Mouse (Mus musculus) limb, embryonic 15.5 days (tissue): Measurements from ENCODE around the gene Dnal1. TPM values are rescaled to one million over a fixed set of nuclear protein-coding genes. Genes with fewer than 3 reads are reported as not detected.

ENCODE experiments used
- ATAC-seq: fragments of 200-750 bp; cut with Nextera tagmentation; 2 replicates; pipeline ENCODE4 v1.8.0; 2017; ENCODE audit warnings: low read depth, moderate TSS enrichment; ENCODE audit not compliant: insufficient number of reproducible peaks, low FRiP score, low TSS enrichment
- H3K27ac ChIP-seq: fragments of 300-500 bp; sonication (generic); 2 replicates; pipeline ENCODE4 v1.5.1; 2015; ENCODE audit warnings: moderate library complexity, mild to moderate bottlenecking, inconsistent platforms
- H3K27me3 ChIP-seq: fragments of 300-500 bp; sonication (generic); 2 replicates; pipeline ENCODE4 v1.6.1; 2015; ENCODE audit warnings: inconsistent platforms
- H3K36me3 ChIP-seq: fragments of 300-500 bp; sonication (generic); 2 replicates; pipeline ENCODE4 v1.6.1; 2015; ENCODE audit warnings: inconsistent platforms
- H3K4me1 ChIP-seq: fragments of 300-500 bp; sonication (generic); 2 replicates; pipeline ENCODE4 v1.6.1; 2015; ENCODE audit warnings: inconsistent platforms
- H3K4me2 ChIP-seq: fragments of 300-500 bp; sonication (generic); 2 replicates; pipeline ENCODE4 v1.6.1; 2015; ENCODE audit warnings: mild to moderate bottlenecking, inconsistent platforms
- H3K4me3 ChIP-seq: fragments of 300-500 bp; sonication (generic); 2 replicates; pipeline ENCODE4 v1.5.1; 2015; ENCODE audit warnings: mild to moderate bottlenecking, inconsistent platforms
- H3K9ac ChIP-seq: fragments of 300-500 bp; sonication (generic); 2 replicates; pipeline ENCODE4 v1.6.1; 2015; ENCODE audit warnings: inconsistent platforms
- H3K9me3 ChIP-seq: fragments of 300-500 bp; sonication (generic); 2 replicates; pipeline ENCODE4 v1.6.1; 2016; ENCODE audit warnings: inconsistent platforms
- WGBS: fragments of 180-500 bp; shearing (Covaris S2); methylation state at CpG from one replicate; pipeline ENCODE4 v1.1.7; 2015; 5-methylcytosine and 5-hydroxymethylcytosine counted together
- polyA plus RNA-seq: library from polyadenylated mRNA; unstranded; fragments of >200 nt; fragmentation: Nextera tagmentation; extraction: Ambion mirVana; gene quantifications from 2 replicates; pipeline ENCODE4 v1.2.1, GENCODE M21; 2015

Gene Dnal1
- polyA plus RNA-seq, 1 experiment from 2014 or later = 5.9 TPM

- peaks cover 60% of the 10 kb centered on the region for H3K36me3 ChIP-seq
- H3K4me2 ChIP-seq = no peak overlapping the region
- no peak overlapping the region for H3K9ac ChIP-seq
- ATAC-seq = no peak
- WGBS = 54% methylated on average over 32 of the region's 32 CpGs
- no peaks in the 10 kb centered on the region for H3K27me3 ChIP-seq
- H3K4me1 ChIP-seq = peaks cover 21% of the 10 kb centered on the region
- no peaks in the 10 kb centered on the region for H3K9me3 ChIP-seq
- no peak overlapping the region for H3K27ac ChIP-seq
- no peak overlapping the region for H3K4me3 ChIP-seq
Observed at GRCm38 (mm10) chr12:84152352-84153190, 38.4 kb downstream of the Dnal1 start.

GRCm38 (mm10) chr12:84153414-84153813 lies 39.2 kb downstream of the Dnal1 start:
- Histone ChIP-seq H3K27ac (no peak overlapping the region), H3K4me3 (no peak overlapping the region), H3K4me2 (no peak overlapping the region), H3K27me3 (no peaks in the 10 kb centered on the region), H3K9ac (no peak overlapping the region), H3K9me3 (no peaks in the 10 kb centered on the region), H3K4me1 (peaks cover 16% of the 10 kb centered on the region), H3K36me3 (peaks cover 69% of the 10 kb centered on the region)
- ATAC-seq = no peak
- 71% methylated on average over 6 of the region's 6 CpGs for WGBS

DNA sequence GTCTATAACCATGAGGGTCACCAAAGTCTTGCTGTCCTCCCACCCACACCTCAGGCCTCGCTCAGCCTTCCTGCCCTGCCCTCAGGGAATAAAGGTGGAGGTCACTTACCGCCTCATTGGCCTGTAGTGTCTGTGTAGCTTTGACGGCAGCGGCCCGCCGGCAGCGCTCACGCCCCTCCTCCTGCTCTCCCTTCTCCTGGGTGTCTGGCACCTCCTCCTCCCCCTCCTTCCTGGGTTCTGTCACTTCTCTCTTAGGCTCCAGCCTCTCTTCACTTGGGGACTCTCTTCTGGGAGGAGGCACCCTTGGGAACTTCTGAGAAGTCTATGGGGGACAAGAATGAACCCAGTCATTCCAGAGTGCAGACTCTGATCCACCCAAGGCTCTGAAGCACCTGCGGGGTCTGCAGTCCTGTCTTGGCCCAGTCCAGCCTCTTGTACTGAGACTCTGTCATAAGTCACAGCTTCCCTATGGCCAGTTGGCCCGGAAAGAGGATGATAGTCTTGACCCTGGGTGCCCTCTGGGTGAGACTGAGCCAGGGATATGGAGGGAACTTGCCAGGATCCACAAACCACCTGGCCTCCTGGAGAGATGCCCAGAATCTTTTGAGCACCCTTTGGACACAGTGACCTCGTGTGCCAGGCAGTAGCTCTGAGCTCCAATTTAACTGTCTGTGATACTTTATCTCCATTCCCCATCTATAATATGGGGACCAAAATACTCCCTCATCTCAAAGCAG lies 40.8 kb downstream of the Dnal1 start:
- no peak overlapping the region for H3K9ac ChIP-seq
- no peaks in the 10 kb centered on the region for H3K27me3 ChIP-seq
- ATAC-seq = no peak
- no peaks in the 10 kb centered on the region for H3K9me3 ChIP-seq
- H3K4me3 ChIP-seq = no peak overlapping the region
- peaks cover 13% of the 10 kb centered on the region for H3K4me1 ChIP-seq
- no peak overlapping the region for H3K4me2 ChIP-seq
- H3K36me3 ChIP-seq = peaks cover 81% of the 10 kb centered on the region
- no peak overlapping the region for H3K27ac ChIP-seq
- 59% methylated on average over 11 of the region's 11 CpGs for WGBS

DNA sequence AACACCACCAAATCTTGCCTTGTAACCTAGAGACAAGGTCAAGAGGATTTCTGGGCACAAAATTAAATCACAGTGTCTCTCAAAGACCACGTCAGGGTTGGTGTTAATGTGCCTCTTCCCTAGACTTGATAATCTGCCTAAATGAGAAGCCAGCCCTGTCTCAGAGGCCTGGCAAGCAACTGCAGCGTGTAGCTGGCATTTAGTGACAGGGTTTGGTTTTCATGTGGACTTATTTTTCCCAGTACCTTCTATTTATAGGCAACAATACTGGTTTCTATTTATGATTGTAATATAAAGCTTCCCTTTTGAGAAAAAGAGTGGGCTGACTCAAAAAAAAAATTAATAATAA lies 41.3 kb downstream of the Dnal1 start:
- H3K27me3 ChIP-seq = no peaks in the 10 kb centered on the region
- no peak overlapping the region for H3K4me3 ChIP-seq
- no peaks in the 10 kb centered on the region for H3K9me3 ChIP-seq
- H3K4me2 ChIP-seq = no peak overlapping the region
- ATAC-seq = no peak
- no peak overlapping the region for H3K27ac ChIP-seq
- peaks cover 87% of the 10 kb centered on the region for H3K36me3 ChIP-seq
- H3K9ac ChIP-seq = no peak overlapping the region
- H3K4me1 ChIP-seq = peaks cover 11% of the 10 kb centered on the region
- WGBS = 66% methylated on average over 2 of the region's 2 CpGs

DNA sequence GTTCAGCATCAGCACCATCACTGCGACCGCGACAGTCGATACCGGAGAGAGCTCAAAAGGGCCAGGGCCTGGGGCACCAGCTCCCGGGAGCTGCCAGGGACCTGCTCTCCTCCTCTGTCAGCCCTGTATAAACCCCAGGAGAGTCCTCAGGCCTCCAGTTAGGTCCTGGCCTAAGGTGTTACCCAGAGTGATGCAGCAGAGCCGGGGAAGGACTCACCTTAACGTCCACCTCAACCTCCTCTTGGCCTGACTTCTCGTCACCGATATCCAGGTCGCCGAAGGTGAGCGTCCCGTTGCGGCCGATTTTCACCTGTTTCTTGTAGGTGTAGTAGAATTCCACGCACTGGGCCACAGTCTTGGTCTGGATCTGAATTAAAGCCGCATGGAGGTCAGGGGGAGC lies 42.0 kb downstream of the Dnal1 start:
- Histone ChIP-seq H3K4me3 (no peak overlapping the region), H3K36me3 (peaks cover 89% of the 10 kb centered on the region), H3K27ac (no peak overlapping the region), H3K4me1 (peaks cover 8% of the 10 kb centered on the region), H3K9me3 (no peaks in the 10 kb centered on the region), H3K27me3 (no peaks in the 10 kb centered on the region), H3K4me2 (no peak overlapping the region), H3K9ac (no peak overlapping the region)
- ATAC-seq = no peak
- WGBS = 93% methylated on average over 18 of the region's 18 CpGs

DNA sequence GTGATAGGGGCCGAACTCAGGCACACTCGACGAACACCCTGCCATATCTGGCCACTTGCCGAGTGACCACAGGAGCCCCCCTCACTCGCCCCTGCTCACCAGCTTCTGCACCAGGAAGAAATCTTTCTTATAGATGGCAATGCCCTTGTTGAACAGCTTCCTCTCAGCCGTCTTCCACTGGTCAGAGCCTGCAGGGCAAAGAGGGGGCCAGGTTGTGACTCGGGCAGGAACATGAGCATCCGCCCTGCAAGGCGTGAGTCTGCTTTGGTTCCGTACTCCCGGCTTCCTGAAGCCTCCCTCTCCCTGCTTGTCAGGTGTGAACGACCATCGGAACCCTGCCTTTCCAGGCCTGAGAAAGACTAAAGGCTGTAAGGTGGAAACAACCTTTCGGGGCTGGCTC lies 44.0 kb downstream of the Dnal1 start:
- no peaks in the 10 kb centered on the region for H3K9me3 ChIP-seq
- H3K36me3 ChIP-seq = peaks cover 91% of the 10 kb centered on the region
- H3K4me2 ChIP-seq = no peak overlapping the region
- 0 out of 2 replicates have a peak, but pooled peaks cover under 1% of the 10 kb centered on the region for H3K4me1 ChIP-seq
- ATAC-seq = no peak
- WGBS = 92% methylated on average over 14 of the region's 14 CpGs
- no peak overlapping the region for H3K9ac ChIP-seq
- no peak overlapping the region for H3K27ac ChIP-seq
- no peak overlapping the region for H3K4me3 ChIP-seq
- H3K27me3 ChIP-seq = no peaks in the 10 kb centered on the region

DNA sequence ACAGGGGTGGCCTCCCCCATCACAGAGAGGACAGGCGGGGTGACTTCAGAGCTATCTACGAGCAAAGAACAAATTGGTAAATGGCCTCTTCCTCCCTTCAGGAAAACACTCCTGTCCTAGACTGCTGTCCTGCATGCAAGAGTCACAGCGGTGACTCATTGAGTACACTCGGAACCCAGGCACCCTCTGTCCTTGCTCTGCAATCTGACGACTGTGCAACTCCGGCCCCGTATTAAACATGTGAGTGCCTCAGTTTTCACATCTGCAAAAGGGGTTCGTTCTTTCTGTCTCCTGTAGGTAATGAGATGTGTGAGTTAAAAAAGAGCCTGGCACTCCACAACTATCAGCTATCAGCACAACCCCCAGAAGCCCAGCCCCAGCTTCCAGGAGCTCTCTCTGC lies 46.3 kb downstream of the Dnal1 start:
- no peak for ATAC-seq
- Histone ChIP-seq H3K27me3 (no peaks in the 10 kb centered on the region), H3K36me3 (peaks cover 84% of the 10 kb centered on the region), H3K27ac (no peak overlapping the region), H3K4me1 (peaks cover 5% of the 10 kb centered on the region), H3K4me3 (no peak overlapping the region), H3K4me2 (no peak overlapping the region), H3K9ac (no peak overlapping the region), H3K9me3 (no peaks in the 10 kb centered on the region)
- 94% methylated on average over 8 of the region's 8 CpGs for WGBS

DNA sequence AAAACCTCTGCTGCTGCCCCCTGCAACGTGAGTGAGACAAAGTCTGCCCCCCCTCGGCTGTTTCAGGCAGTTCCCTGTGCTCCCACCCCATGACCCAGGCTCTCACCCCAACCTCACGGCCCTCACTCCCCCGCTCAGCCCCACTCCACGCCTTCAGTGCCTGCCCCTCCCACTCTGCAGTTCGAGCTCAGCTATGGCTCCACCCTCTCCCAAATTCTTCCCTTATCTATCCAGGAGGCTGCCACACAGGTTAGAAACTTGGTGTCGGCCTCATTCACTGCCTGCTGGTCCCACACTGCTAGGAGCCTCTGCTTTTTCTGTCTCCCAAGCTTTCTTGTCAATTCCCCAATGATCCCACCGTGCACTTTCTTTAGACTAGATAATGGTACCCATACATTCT lies 47.0 kb downstream of the Dnal1 start:
- no peaks in the 10 kb centered on the region for H3K27me3 ChIP-seq
- no peaks in the 10 kb centered on the region for H3K9me3 ChIP-seq
- WGBS = 74% methylated on average over 8 of the region's 8 CpGs
- no peak overlapping the region for H3K27ac ChIP-seq
- H3K36me3 ChIP-seq = peaks cover 78% of the 10 kb centered on the region
- H3K4me3 ChIP-seq = no peak overlapping the region
- no peak for ATAC-seq
- peaks cover 12% of the 10 kb centered on the region for H3K4me1 ChIP-seq
- no peak overlapping the region for H3K4me2 ChIP-seq
- no peak overlapping the region for H3K9ac ChIP-seq

DNA sequence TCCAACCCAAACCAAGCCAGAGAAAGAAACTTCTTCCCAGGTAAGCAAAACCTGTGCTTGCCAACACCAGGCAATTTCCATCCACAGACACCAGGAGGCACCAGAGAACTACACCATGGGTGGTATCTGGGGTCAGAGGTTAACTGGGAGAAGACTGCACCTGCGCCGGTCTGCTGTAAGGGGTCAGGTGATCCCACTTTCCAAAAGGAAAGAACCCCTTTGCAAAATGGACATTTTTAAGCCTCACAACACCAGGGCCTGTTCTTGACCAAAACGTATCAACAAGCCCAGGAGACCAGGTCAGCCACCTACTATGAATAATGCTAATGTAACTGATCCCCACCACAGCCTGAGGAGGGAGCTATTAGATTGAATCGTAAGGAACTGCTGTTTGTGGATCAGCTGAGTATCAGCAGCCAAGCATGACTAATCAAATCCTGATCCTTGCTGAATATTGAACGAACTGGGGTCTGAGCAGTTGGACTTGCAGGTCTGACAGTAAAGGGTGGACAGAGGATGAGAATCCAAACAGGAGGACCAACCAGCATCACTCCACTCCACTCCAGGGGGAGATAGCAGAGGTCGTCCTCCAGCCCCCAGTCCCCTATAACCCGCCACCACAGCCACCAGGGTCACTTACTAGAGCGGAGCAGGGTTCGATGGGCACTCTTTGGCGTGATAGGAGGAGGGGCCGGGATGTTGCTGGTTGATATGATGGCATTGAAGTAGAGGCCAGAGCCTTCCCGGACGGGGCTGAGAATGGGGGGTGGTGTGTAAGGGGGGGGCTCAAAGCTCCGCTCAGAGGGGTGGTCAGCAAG lies 47.7 kb downstream of the Dnal1 start:
- H3K9me3 ChIP-seq = no peaks in the 10 kb centered on the region
- peaks cover 71% of the 10 kb centered on the region for H3K36me3 ChIP-seq
- no peak overlapping the region for H3K4me3 ChIP-seq
- no peak for ATAC-seq
- H3K4me1 ChIP-seq = peaks cover 16% of the 10 kb centered on the region
- no peak overlapping the region for H3K4me2 ChIP-seq
- 82% methylated on average over 14 of the region's 14 CpGs for WGBS
- H3K9ac ChIP-seq = no peak overlapping the region
- H3K27me3 ChIP-seq = no peaks in the 10 kb centered on the region
- no peak overlapping the region for H3K27ac ChIP-seq

- H3K27me3 ChIP-seq = no peaks in the 10 kb centered on the region
- no peak for ATAC-seq
- WGBS = 82% methylated on average over 9 of the region's 9 CpGs
Observed at GRCm38 (mm10) chr12:84163133-84163532, 49.0 kb downstream of the Dnal1 start.

DNA sequence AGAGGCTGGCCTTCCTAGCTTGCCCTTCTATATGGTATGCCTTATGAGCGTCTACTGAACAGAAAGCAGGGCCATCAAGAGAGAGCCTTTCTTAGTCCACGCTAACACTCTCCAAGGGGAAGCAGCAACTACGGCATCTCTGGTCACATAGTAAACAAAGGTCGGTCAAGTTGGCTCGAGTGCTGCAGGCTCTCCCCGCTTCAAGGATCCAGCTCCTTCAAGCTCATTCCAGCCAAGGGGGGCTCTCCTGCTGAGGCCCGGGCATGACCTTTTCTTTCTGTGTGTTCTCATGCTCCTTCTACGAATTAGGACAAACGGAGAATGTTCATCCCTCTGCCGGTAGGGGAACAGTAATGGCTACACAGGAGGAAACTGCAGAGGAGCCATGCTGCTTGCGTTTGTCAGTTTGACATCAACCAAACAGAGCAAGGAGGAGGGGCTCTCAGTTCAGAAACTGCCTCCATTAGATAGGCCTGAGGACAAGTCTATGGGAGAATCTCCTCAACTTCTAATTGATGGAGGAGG lies 49.5 kb downstream of the Dnal1 start:
- Histone ChIP-seq H3K9me3 (no peaks in the 10 kb centered on the region), H3K27ac (no peak overlapping the region), H3K27me3 (no peaks in the 10 kb centered on the region), H3K4me1 (peaks cover 16% of the 10 kb centered on the region), H3K4me2 (no peak overlapping the region), H3K4me3 (no peak overlapping the region), H3K9ac (no peak overlapping the region), H3K36me3 (peaks cover 58% of the 10 kb centered on the region)
- ATAC-seq = no peak
- 86% methylated on average over 11 of the region's 11 CpGs for WGBS

More at GRCm38 (mm10) chr12:84163133-84163532, 49.0 kb downstream of the Dnal1 start:
- Histone ChIP-seq H3K9me3 (no peaks in the 10 kb centered on the region), H3K4me2 (no peak overlapping the region), H3K9ac (no peak overlapping the region), H3K4me3 (no peak overlapping the region), H3K36me3 (peaks cover 63% of the 10 kb centered on the region), H3K27ac (no peak overlapping the region), H3K4me1 (peaks cover 16% of the 10 kb centered on the region)
